Mouse (Mus musculus) heart, embryonic 12.5 days (tissue): ENCODE measurements around the gene Rab30. TPM values are rescaled to one million over a fixed set of nuclear protein-coding genes. Genes with fewer than 3 reads are reported as not detected.

ENCODE experiments used
- ATAC-seq: fragments of 200-750 bp; cut with Nextera tagmentation; 2 replicates; pipeline ENCODE4 v1.8.0; 2017; ENCODE audit warnings: moderate TSS enrichment, moderate library complexity; ENCODE audit not compliant: insufficient number of reproducible peaks, low FRiP score
- H3K27ac ChIP-seq: fragments of 300-500 bp; sonication (generic); 2 replicates; pipeline ENCODE4 v1.5.1; 2016; ENCODE audit warnings: mild to moderate bottlenecking, moderate library complexity; ENCODE audit not compliant: poor library complexity, severe bottlenecking
- H3K27me3 ChIP-seq: fragments of 300-500 bp; sonication (generic); replicated peaks from 2 replicates; pipeline ENCODE4 v1.6.1; 2016; ENCODE audit warnings: mild to moderate bottlenecking, moderate library complexity
- H3K36me3 ChIP-seq: fragments of 300-500 bp; sonication (generic); 2 replicates; pipeline ENCODE4 v1.6.1; 2016; ENCODE audit warnings: mild to moderate bottlenecking, moderate library complexity
- H3K4me1 ChIP-seq: fragments of 300-500 bp; sonication (generic); replicated peaks from 2 replicates; pipeline ENCODE4 v1.6.1; 2016; ENCODE audit warnings: mild to moderate bottlenecking
- H3K4me2 ChIP-seq: fragments of 300-500 bp; sonication (generic); 2 replicates; pipeline ENCODE4 v1.6.1; 2016; ENCODE audit warnings: mild to moderate bottlenecking, moderate library complexity
- H3K4me3 ChIP-seq: fragments of 300-500 bp; sonication (generic); 2 replicates; pipeline ENCODE4 v1.5.1; 2016; ENCODE audit warnings: mild to moderate bottlenecking
- H3K9ac ChIP-seq: fragments of 300-500 bp; sonication (generic); 2 replicates; pipeline ENCODE4 v1.6.1; 2016; ENCODE audit warnings: mild to moderate bottlenecking, moderate library complexity
- H3K9me3 ChIP-seq: fragments of 300-500 bp; sonication (generic); replicated peaks from 2 replicates; pipeline ENCODE4 v1.6.1; 2016; ENCODE audit warnings: mild to moderate bottlenecking, moderate library complexity
- WGBS: fragments of 180-500 bp; shearing (Covaris S2); methylation state at CpG from one replicate; pipeline ENCODE4 v1.1.7; 2016; 5-methylcytosine and 5-hydroxymethylcytosine counted together
- polyA plus RNA-seq: library from polyadenylated mRNA; unstranded; fragments of >200 nt; fragmentation: Nextera tagmentation; extraction: Ambion mirVana; gene quantifications from 2 replicates; pipeline ENCODE4 v1.2.1, GENCODE M21; 2016

Rab30 gene
- polyA plus RNA-seq, result 6.6 and 9.4 TPM in 2 replicates

- Histone ChIP-seq H3K4me2 (peak within 1 kb of the TSS; percentile 97), H3K27me3 (no peaks in the 10 kb centered on the region), H3K9ac (peak within 1 kb of the TSS; percentile 91), H3K27ac (peak within 1 kb of the TSS; percentile 90), H3K9me3 (no peaks in the 10 kb centered on the region), H3K4me1 (peaks cover 22% of the 10 kb centered on the region), H3K4me3 (peak within 1 kb of the TSS; percentile 80), H3K36me3 (peaks cover 21% of the 10 kb centered on the region)
- peak; percentile 99 for ATAC-seq
- under 1% methylated on average over 38 of the region's 38 CpGs for WGBS
Measured at GRCm38 (mm10) chr7:92741152-92741860, at the start of gene Rab30. Gene Rab30 (plus strand): TSS chr7:92741603.

DNA sequence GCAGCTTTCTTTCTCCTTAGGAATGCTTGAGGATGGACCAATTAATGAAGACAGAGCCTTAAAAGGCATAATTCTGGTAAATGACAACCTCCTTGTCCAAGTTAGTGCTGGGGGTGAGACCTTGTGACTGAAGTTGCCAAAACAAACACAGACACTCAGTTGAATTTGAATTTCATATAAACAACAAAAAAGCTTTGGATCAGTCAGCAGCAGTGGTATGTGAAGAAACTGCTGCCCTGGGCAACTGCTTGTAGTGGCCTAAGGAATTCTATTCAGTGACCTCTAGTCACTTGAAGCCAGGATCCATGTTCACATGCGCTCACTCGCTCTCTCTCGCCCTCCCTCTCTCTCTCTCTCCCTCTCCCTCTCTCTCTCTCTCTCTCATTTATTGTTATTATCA, 45.0 kb upstream of the Rab30 start:
- 88% methylated on average over 3 of the region's 3 CpGs for WGBS
- Histone ChIP-seq H3K4me1 (0 out of 2 replicates have a peak, but pooled peaks cover 2% of the 10 kb centered on the region), H3K9ac (no peak overlapping the region), H3K36me3 (no peaks in the 10 kb centered on the region), H3K27me3 (no peaks in the 10 kb centered on the region), H3K4me2 (no peak overlapping the region), H3K27ac (no peak overlapping the region), H3K9me3 (no peaks in the 10 kb centered on the region), H3K4me3 (no peak overlapping the region)
- no peak for ATAC-seq

DNA sequence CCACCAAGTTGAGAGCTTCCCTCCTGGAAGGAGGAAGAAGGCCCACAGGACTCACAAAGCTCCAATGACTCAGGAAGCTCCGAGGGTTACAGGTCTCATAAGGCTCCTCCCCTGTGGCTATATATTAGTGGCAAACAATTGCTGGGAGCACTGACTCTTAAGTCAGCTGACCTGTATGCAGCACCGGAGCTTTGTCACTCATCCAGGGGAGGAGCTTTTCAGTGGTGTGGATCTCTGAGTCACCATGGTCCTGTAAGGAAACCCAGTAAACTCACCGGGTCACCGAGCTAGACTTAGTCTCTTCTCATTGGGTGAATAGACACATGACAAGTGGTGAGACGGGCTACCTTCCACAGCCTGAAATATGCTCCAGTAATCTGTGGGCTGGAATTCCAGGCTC, 42.6 kb upstream of the Rab30 start:
- no peak for ATAC-seq
- no peak overlapping the region for H3K4me2 ChIP-seq
- WGBS, result 58% methylated on average over 5 of the region's 5 CpGs
- no peaks in the 10 kb centered on the region for H3K9me3 ChIP-seq
- H3K27me3 ChIP-seq, result no peaks in the 10 kb centered on the region
- no peak overlapping the region for H3K27ac ChIP-seq
- H3K36me3 ChIP-seq, result no peaks in the 10 kb centered on the region
- no peak overlapping the region for H3K9ac ChIP-seq
- H3K4me1 ChIP-seq, result 0 out of 2 replicates have a peak, but pooled peaks cover 2% of the 10 kb centered on the region
- H3K4me3 ChIP-seq, result no peak overlapping the region

GRCm38 (mm10) chr7:92703661-92704060, 37.7 kb upstream of the Rab30 start:
- H3K9me3 ChIP-seq, result no peaks in the 10 kb centered on the region
- ATAC-seq, result no peak
- no peaks in the 10 kb centered on the region for H3K36me3 ChIP-seq
- H3K27me3 ChIP-seq, result no peaks in the 10 kb centered on the region
- no peak overlapping the region for H3K4me2 ChIP-seq
- 69% methylated on average over 1 of the region's 1 CpGs for WGBS
- peaks cover 17% of the 10 kb centered on the region for H3K4me1 ChIP-seq
- no peak overlapping the region for H3K27ac ChIP-seq
- no peak overlapping the region for H3K4me3 ChIP-seq
- H3K9ac ChIP-seq, result no peak overlapping the region

GRCm38 (mm10) chr7:92705534-92705933, 35.9 kb upstream of the Rab30 start:
- Histone ChIP-seq H3K4me2 (no peak overlapping the region), H3K9me3 (no peaks in the 10 kb centered on the region), H3K27me3 (no peaks in the 10 kb centered on the region), H3K4me1 (peaks cover 14% of the 10 kb centered on the region), H3K4me3 (no peak overlapping the region), H3K27ac (no peak overlapping the region), H3K36me3 (no peaks in the 10 kb centered on the region), H3K9ac (no peak overlapping the region)
- WGBS, result 62% methylated on average over 2 of the region's 2 CpGs
- no peak for ATAC-seq

GRCm38 (mm10) chr7:92706711-92707110, 34.7 kb upstream of the Rab30 start:
- no peak for ATAC-seq
- Histone ChIP-seq H3K27ac (no peak overlapping the region), H3K27me3 (no peaks in the 10 kb centered on the region), H3K9ac (no peak overlapping the region), H3K4me1 (peaks cover 14% of the 10 kb centered on the region), H3K9me3 (no peaks in the 10 kb centered on the region), H3K4me3 (peak overlapping the region; percentile 35), H3K4me2 (peak overlapping the region; percentile 60), H3K36me3 (no peaks in the 10 kb centered on the region)
- WGBS, result 54% methylated on average over 12 of the region's 12 CpGs

GRCm38 (mm10) chr7:92709573-92709972, 31.8 kb upstream of the Rab30 start:
- Histone ChIP-seq H3K9ac (no peak overlapping the region), H3K4me2 (no peak overlapping the region), H3K4me1 (peaks cover 14% of the 10 kb centered on the region), H3K36me3 (no peaks in the 10 kb centered on the region), H3K9me3 (no peaks in the 10 kb centered on the region), H3K4me3 (no peak overlapping the region), H3K27ac (no peak overlapping the region), H3K27me3 (no peaks in the 10 kb centered on the region)
- ATAC-seq, result no peak
- WGBS, result 24% methylated on average over 2 of the region's 2 CpGs

DNA sequence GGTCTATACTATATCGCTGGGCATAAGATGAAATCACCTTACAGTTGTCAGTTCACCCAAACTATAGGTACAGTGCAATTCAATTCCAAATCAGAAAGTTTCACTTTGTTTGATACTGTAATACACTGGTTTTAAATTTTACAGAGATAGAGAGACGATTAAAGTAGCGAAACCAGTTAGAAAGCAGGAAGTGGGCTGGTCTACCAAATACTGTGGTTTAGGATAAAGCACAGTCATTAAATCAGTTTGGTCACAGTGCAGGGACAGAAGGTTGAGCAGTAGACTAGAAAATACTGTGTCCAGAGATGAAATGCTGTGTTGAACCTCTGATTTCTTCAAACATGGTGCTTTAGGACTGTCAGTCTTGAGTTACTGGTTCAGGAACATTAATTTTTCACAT, 29.8 kb upstream of the Rab30 start:
- Histone ChIP-seq H3K4me3 (no peak overlapping the region), H3K4me2 (no peak overlapping the region), H3K36me3 (no peaks in the 10 kb centered on the region), H3K27ac (no peak overlapping the region), H3K27me3 (no peaks in the 10 kb centered on the region), H3K9me3 (0 out of 2 replicates have a peak, but pooled peaks cover 3% of the 10 kb centered on the region), H3K4me1 (peaks cover 9% of the 10 kb centered on the region), H3K9ac (no peak overlapping the region)
- WGBS, result 71% methylated on average over 3 of the region's 3 CpGs
- ATAC-seq, result no peak

GRCm38 (mm10) chr7:92715055-92715454, 26.3 kb upstream of the Rab30 start:
- H3K4me2 ChIP-seq, result no peak overlapping the region
- no peak overlapping the region for H3K4me3 ChIP-seq
- 63% methylated on average over 1 of the region's 1 CpGs for WGBS
- ATAC-seq, result no peak
- H3K4me1 ChIP-seq, result no peaks in the 10 kb centered on the region
- no peaks in the 10 kb centered on the region for H3K36me3 ChIP-seq
- no peak overlapping the region for H3K9ac ChIP-seq
- 0 out of 2 replicates have a peak, but pooled peaks cover 3% of the 10 kb centered on the region for H3K9me3 ChIP-seq
- H3K27me3 ChIP-seq, result no peaks in the 10 kb centered on the region
- no peak overlapping the region for H3K27ac ChIP-seq

GRCm38 (mm10) chr7:92720156-92720905, 21.1 kb upstream of the Rab30 start:
- Histone ChIP-seq H3K4me3 (no peak overlapping the region), H3K27ac (no peak overlapping the region), H3K9ac (no peak overlapping the region), H3K9me3 (no peaks in the 10 kb centered on the region), H3K4me1 (no peaks in the 10 kb centered on the region), H3K4me2 (no peak overlapping the region), H3K36me3 (no peaks in the 10 kb centered on the region), H3K27me3 (no peaks in the 10 kb centered on the region)
- ATAC-seq, result no peak
- WGBS, result 55% methylated on average over 3 of the region's 3 CpGs

GRCm38 (mm10) chr7:92723750-92724149, 17.7 kb upstream of the Rab30 start:
- H3K27me3 ChIP-seq, result no peaks in the 10 kb centered on the region
- H3K9ac ChIP-seq, result no peak overlapping the region
- WGBS, result 43% methylated on average over 3 of the region's 3 CpGs
- no peak overlapping the region for H3K4me2 ChIP-seq
- H3K4me1 ChIP-seq, result no peaks in the 10 kb centered on the region
- H3K4me3 ChIP-seq, result no peak overlapping the region
- ATAC-seq, result no peak
- no peak overlapping the region for H3K27ac ChIP-seq
- H3K9me3 ChIP-seq, result no peaks in the 10 kb centered on the region
- H3K36me3 ChIP-seq, result no peaks in the 10 kb centered on the region
